Mouse (Mus musculus): ENCODE measurements around the gene S100a13.

DNA sequence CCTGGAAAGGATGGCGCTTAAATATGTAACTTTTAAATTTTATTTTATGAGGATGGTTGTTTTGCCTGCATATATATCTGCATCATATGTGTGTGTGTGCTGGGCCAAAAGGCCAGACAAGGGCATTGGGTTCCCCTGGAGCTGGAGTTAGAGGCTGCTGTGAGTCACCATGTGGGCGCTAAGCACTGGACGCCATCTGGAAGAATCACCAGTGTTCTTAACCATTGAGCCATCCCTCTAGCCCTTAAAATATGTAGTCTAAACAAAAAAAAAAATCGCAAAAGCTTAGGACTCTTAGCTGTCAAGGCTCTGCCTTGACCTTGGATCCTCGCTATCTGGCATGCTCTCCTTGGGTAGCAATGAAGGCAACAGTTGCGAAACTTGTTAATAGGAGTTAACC is 25.7 kb upstream of the S100a13 start:
- TF ChIP-seq CTCF (IDR thresholded peaks at IDR 0.05; ENCODE audit: insufficient read depth, low read depth, low read length) = no peak
- TF ChIP-seq POLR2A (IDR thresholded peaks at IDR 0.05; ENCODE audit: insufficient read depth, low read depth, low read length) = no peak
